Mouse (Mus musculus) E14TG2a.4 (cell line): ENCODE data around the gene Umad1.

Experiments used
- CTCF ChIP-seq: conservative IDR thresholded peaks from 2 replicates; pipeline ENCODE4 v1.5.1; 2014; ENCODE audit warnings: low read length
- NANOG ChIP-seq: IDR thresholded peaks from 2 replicates; pipeline ENCODE4 v1.6.1; 2014; ENCODE audit warnings: borderline replicate concordance, low read length, mixed read lengths
- POU5F1 ChIP-seq: IDR thresholded peaks from 2 replicates; pipeline ENCODE4 v1.6.1; 2014; ENCODE audit warnings: low read length, borderline replicate concordance

- TF ChIP-seq CTCF (no peak), NANOG (no peak), POU5F1 (no peak)
These were observed 77.7 kb downstream of the Umad1 start for GRCm38 (mm10) chr6:8336487-8337390.
